ENCODE assay signal across 27 mouse cellular contexts in the genomic region with DNA sequence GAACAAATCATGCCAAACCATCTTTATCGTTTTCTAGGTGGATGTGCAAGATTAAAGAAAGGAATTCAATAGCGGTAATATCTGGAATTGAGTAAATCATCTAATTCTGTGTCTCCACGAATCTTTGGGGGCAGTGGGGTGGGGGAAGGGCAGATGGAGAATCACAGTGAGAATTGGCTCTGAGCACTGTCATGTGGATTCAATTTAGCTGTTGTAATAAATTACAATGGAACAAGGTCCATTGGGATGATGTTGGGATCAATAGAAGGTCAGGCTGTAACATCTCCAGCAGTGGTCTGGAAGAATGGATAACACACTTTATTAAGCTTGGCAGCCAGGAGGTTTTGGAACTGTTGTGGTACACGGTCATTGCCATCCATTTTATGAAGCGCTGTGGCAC.
DNase-seq lines count a peak whose midpoint lies in the region; ATAC-seq lines count a peak whose summit lies in the region.
"Had no signal": no experiment of that assay in that cellular context is flagged by ENCODE, and none has a peak within 500 bp of the region (broad histone marks: within the 10 kb centered on the region; RNA-seq: fewer than 3 reads in every experiment).

No protein-coding gene starts in this region.

- H3K4me3 ChIP-seq in hindbrain, embryonic 16.5 days (ENCODE audit: low read length) = no peak overlapping the region
- H3K4me3 ChIP-seq in hindbrain, embryonic 10.5 days = no peak overlapping the region
- H3K4me3 ChIP-seq: embryonic facial prominence, embryonic 15.5 days; heart, embryonic 10.5 days; hindbrain, embryonic 15.5 days; limb, embryonic 15.5 days; lung, embryonic 15.5 days; megakaryocyte, embryonic 14.5 days had no signal

- H3K27ac ChIP-seq in hindbrain, embryonic 16.5 days (ENCODE audit: low read depth, low read length) = no peak overlapping the region
- H3K27ac ChIP-seq in hindbrain, embryonic 10.5 days = no peak overlapping the region
- H3K27ac ChIP-seq: embryonic facial prominence, embryonic 15.5 days; heart, embryonic 10.5 days; hindbrain, embryonic 15.5 days; limb, embryonic 15.5 days; liver, embryonic 14.5 days; lung, embryonic 15.5 days had no signal

- no peaks in the 10 kb centered on the region for H3K36me3 ChIP-seq in hindbrain, embryonic 16.5 days (ENCODE audit: control insufficient read depth, insufficient read depth, low read length)
- H3K36me3 ChIP-seq in hindbrain, embryonic 10.5 days = no peaks in the 10 kb centered on the region
- H3K36me3 ChIP-seq: embryonic facial prominence, embryonic 15.5 days; heart, embryonic 10.5 days; hindbrain, embryonic 15.5 days; limb, embryonic 15.5 days; lung, embryonic 15.5 days had no signal

- peak; percentile 5 to 29 for DNase-seq in cerebellum, postnatal 14 days
- no peak for DNase-seq in cerebellum, postnatal 25 days
- DNase-seq in hindbrain, embryonic 10.5 days (ENCODE audit: low spot score) = no peak
- peak; percentile 42 for DNase-seq in retina, embryonic 14.5 days (ENCODE audit: low spot score)
- DNase-seq in retina, postnatal 1 day = no peak
- peak; percentile 18 for DNase-seq in skeletal muscle tissue, adult 2 months (ENCODE audit: low read depth, low spot score)
- DNase-seq in testis, postnatal 10 days (ENCODE audit: low spot score) = no peak
- DNase-seq: adrenal gland, postnatal 36 days; cerebellum, adult 11 months; cerebellum, postnatal 36 days; gastrocnemius, postnatal 10 days; kidney, adult 9 months; kidney, postnatal 14 days; lung, postnatal 36 days; right cerebral cortex, postnatal 25 days; thymus, postnatal 25 days had no signal

- H3K27me3 ChIP-seq in hindbrain, embryonic 16.5 days (replicated peaks; ENCODE audit: control insufficient read depth, insufficient read depth, low read length) = no peaks in the 10 kb centered on the region
- no peaks in the 10 kb centered on the region for H3K27me3 ChIP-seq in hindbrain, embryonic 10.5 days (ENCODE audit: insufficient read depth, poor library complexity, severe bottlenecking)
- H3K27me3 ChIP-seq: embryonic facial prominence, embryonic 15.5 days; hindbrain, embryonic 15.5 days; limb, embryonic 15.5 days; lung, embryonic 15.5 days; megakaryocyte, embryonic 14.5 days had no signal

- no peaks in the 10 kb centered on the region; the same call in 1 of the 2 replicates for H3K4me1 ChIP-seq in hindbrain, embryonic 16.5 days (ENCODE audit: control insufficient read depth, insufficient read depth, low read depth, low read length)
- no peaks in the 10 kb centered on the region for H3K4me1 ChIP-seq in hindbrain, embryonic 10.5 days (replicated peaks)
- H3K4me1 ChIP-seq: heart, embryonic 10.5 days; limb, embryonic 15.5 days; lung, embryonic 15.5 days; megakaryocyte, embryonic 14.5 days had no signal

- 52% methylated on average over 5 of the region's 5 CpGs for WGBS in hindbrain, embryonic 16.5 days
- WGBS in hindbrain, embryonic 10.5 days = 82% methylated on average over 5 of the region's 5 CpGs

- H3K9ac ChIP-seq in hindbrain, embryonic 16.5 days (ENCODE audit: low read depth, low read length) = no peak overlapping the region
- H3K9ac ChIP-seq: embryonic facial prominence, embryonic 15.5 days; hindbrain, embryonic 15.5 days; limb, embryonic 15.5 days; liver, embryonic 14.5 days; lung, embryonic 15.5 days had no signal

- H3K9me3 ChIP-seq in hindbrain, embryonic 16.5 days (ENCODE audit: control insufficient read depth, low read length) = no peaks in the 10 kb centered on the region
- H3K9me3 ChIP-seq in hindbrain, embryonic 10.5 days = no peaks in the 10 kb centered on the region
- H3K9me3 ChIP-seq: embryonic facial prominence, embryonic 15.5 days; heart, embryonic 10.5 days; hindbrain, embryonic 15.5 days; limb, embryonic 15.5 days; lung, embryonic 15.5 days had no signal

- H3K4me2 ChIP-seq in hindbrain, embryonic 16.5 days (ENCODE audit: low read length) = no peak overlapping the region
- H3K4me2 ChIP-seq: embryonic facial prominence, embryonic 15.5 days; hindbrain, embryonic 15.5 days; limb, embryonic 15.5 days; lung, embryonic 15.5 days had no signal

- 0 out of 2 replicates have a peak, but pooled peaks have one; percentile 40 for ATAC-seq in hindbrain, embryonic 16.5 days
- ATAC-seq: forebrain, embryonic 14.5 days; intestine, embryonic 16.5 days; midbrain, embryonic 16.5 days had no signal

Comparison
In these comparisons a context has a peak if more than half of its experiments do, and no peak if none do; other contexts are left out.
1. DNase-seq: peak in cerebellum, postnatal 14 days (2 of 2), retina, embryonic 14.5 days (single experiment) and skeletal muscle tissue, adult 2 months (single experiment); none in cerebellum, postnatal 25 days (0 of 2), hindbrain, embryonic 10.5 days (single experiment), retina, postnatal 1 day (single experiment) and testis, postnatal 10 days (single experiment).